Comparison of ENCODE assay signal across 18 mouse cellular contexts in the genomic region with DNA sequence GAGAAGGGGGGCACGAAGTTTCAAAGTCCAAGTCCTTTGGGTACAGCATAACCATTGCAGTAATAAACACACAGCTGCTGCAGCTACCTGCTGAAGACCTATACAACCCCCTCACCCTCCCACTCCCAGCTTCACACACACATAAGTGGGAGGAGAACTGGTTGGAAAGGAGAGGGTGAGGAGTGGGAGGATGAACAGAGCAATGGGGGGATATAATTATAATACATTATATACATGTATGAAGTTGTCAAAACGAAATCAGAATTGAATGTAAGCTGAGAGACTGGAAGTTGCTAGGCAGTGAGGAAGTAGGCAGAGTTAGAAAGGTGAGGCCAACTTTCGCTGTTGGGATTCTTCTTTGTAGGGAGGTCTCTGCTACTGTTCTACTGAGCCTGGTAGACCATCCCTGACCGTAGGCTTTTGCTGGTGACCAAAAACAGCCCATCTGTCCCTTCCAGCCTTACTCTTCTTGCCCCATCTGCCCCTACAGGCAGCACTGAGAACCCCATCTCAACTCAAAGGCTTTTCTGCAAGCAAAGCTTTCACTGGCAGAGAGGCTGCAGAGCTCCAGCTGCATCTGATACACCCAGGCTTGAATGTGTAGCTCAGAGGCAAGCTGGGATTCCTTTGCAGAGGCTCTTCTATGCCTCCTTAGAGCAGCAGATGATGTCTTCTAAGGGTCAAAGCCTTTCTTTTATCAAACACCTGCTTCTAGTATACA.
"Had no signal": no experiment of that assay in that cellular context is flagged by ENCODE, and none has a peak within 500 bp of the region (broad histone marks: within the 10 kb centered on the region; RNA-seq: fewer than 3 reads in every experiment).

No protein-coding gene starts in this region.

- H3K4me2 ChIP-seq: lung, embryonic 14.5 days; midbrain, embryonic 12.5 days; neural tube, embryonic 13.5 days; neural tube, embryonic 15.5 days had no signal

- H3K27me3 ChIP-seq: midbrain, embryonic 12.5 days; neural tube, embryonic 13.5 days; neural tube, embryonic 15.5 days had no signal

- H3K9ac ChIP-seq: lung, embryonic 14.5 days; midbrain, embryonic 12.5 days; neural tube, embryonic 13.5 days; neural tube, embryonic 15.5 days had no signal

- H3K9me3 ChIP-seq: midbrain, embryonic 10.5 days; neural tube, embryonic 15.5 days had no signal

- H3K27ac ChIP-seq: midbrain, embryonic 10.5 days; midbrain, embryonic 12.5 days; neural tube, embryonic 13.5 days; neural tube, embryonic 15.5 days had no signal

- H3K36me3 ChIP-seq: midbrain, embryonic 10.5 days; midbrain, embryonic 12.5 days; neural tube, embryonic 13.5 days; neural tube, embryonic 15.5 days had no signal

- H3K4me1 ChIP-seq: midbrain, embryonic 10.5 days; midbrain, embryonic 12.5 days; neural tube, embryonic 13.5 days; neural tube, embryonic 15.5 days had no signal

- H3K4me3 ChIP-seq: midbrain, embryonic 10.5 days; midbrain, embryonic 12.5 days; myocyte; neural tube, embryonic 13.5 days; neural tube, embryonic 15.5 days had no signal

- DNase-seq: lung, adult 18-20 months; lung, embryonic 14.5 days; lung, postnatal 10 days; lung, postnatal 4 days; midbrain, embryonic 14.5 days; retina, postnatal 1 day; right cerebral cortex, adult 18-20 months; right cerebral cortex, postnatal 25 days; right cerebral cortex, postnatal 4 days; spleen, adult 18-20 months; thymus, adult 18-20 months; thymus, postnatal 14 days; thymus, postnatal 36 days had no signal
